Mouse (Mus musculus): Measurements from ENCODE around the gene Axl. TPM values are rescaled to one million over a fixed set of nuclear protein-coding genes. Genes with fewer than 3 reads are reported as not detected.
"Not testable (repeated sequence)": the region's sequence is repeated elsewhere in the genome, so short reads cannot be mapped to it uniquely, and the experiment has no call there.

Gene Axl
- polyA plus RNA-seq, 1 experiment: 31.0 TPM

DNA sequence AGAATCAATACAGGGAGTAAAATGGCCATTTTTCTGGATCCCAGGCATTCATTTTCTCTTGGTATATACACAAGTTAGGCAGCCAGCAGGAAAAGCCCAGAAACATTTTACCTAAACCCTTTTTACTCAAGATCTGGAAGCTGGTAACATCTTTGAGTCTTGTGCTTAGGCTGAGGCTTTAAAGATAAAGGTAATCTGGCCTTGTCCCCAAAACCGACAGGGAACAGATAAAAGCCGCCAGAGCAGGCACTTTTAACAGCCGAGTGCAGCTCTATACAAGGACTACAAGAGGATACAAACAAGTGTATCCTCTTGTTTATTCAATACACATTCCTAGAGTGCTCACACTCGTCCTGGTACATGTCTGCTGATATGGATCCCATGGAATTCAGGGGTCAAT is 53.5 kb downstream of the Axl start:
- TF ChIP-seq POLR2A (IDR thresholded peaks at IDR 0.05; ENCODE audit: low read depth, low read length) (no peak), CTCF (conservative IDR thresholded peaks at IDR 0.05; ENCODE audit: insufficient read depth, insufficient read length, low read depth, low read length) (no peak)
- DNase-seq: no peak
- Histone ChIP-seq H3K27me3 (replicated peaks; ENCODE audit: control insufficient read depth, insufficient read depth, low read length) (no peaks in the 10 kb centered on the region), H3K4me3 (ENCODE audit: insufficient read depth, low read depth, low read length) (no peak overlapping the region), H3K4me1 (ENCODE audit: control insufficient read depth, insufficient read depth, low read length) (no peaks in the 10 kb centered on the region), H3K36me3 (ENCODE audit: control insufficient read depth, insufficient read depth, low read length) (peaks cover 24% of the 10 kb centered on the region), H3K27ac (ENCODE audit: insufficient read depth, low read depth, low read length) (no peak overlapping the region)
- WGBS: 78% methylated on average over 4 of the region's 4 CpGs

DNA sequence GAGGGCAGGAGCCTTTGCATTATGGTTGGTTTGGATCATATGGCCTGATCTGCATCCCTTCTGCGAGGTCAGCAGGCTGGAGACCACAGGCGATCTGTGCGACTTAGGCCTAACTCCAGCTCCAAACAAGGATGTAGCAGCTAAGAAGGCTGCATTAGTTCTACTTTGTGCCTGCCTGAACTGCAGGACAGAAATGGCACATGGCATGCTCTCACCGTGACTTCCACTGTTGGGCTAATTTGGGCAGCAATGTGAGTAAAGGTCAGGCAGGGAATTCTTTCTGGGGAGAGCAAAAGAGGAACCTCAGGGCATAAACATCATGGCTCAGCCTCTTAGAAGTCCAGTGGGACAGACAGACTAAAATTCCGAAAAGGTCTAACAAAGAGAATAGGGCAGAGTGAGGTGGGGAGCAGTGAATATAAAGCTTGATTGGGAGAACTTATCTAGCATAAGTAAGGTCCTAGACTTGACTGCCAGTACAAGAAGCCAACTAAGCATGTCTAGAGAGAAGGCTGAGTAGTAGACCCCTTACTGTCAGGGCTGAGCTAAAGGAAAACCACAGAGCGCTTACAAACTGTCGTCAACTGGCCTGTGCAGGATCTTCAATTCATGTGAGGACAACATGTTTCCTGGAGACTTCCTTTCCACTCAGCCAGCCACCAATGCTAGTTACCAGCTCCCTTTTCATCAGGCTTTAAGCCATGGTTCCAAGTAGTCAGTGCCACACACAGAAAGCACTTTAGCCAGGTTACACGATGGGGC is 57.0 kb downstream of the Axl start:
- 78% methylated on average over 8 of the region's 8 CpGs for WGBS
- Histone ChIP-seq H3K27me3 (replicated peaks; ENCODE audit: control insufficient read depth, insufficient read depth, low read length) (no peaks in the 10 kb centered on the region), H3K27ac (ENCODE audit: insufficient read depth, low read depth, low read length) (no peak overlapping the region), H3K36me3 (ENCODE audit: control insufficient read depth, insufficient read depth, low read length) (peaks cover 15% of the 10 kb centered on the region), H3K4me1 (ENCODE audit: control insufficient read depth, insufficient read depth, low read length) (no peaks in the 10 kb centered on the region), H3K4me3 (ENCODE audit: insufficient read depth, low read depth, low read length) (no peak overlapping the region)
- no peak for DNase-seq
- TF ChIP-seq POLR2A (IDR thresholded peaks at IDR 0.05; ENCODE audit: low read depth, low read length) (no peak), CTCF (conservative IDR thresholded peaks at IDR 0.05; ENCODE audit: insufficient read depth, insufficient read length, low read depth, low read length) (no peak)

DNA sequence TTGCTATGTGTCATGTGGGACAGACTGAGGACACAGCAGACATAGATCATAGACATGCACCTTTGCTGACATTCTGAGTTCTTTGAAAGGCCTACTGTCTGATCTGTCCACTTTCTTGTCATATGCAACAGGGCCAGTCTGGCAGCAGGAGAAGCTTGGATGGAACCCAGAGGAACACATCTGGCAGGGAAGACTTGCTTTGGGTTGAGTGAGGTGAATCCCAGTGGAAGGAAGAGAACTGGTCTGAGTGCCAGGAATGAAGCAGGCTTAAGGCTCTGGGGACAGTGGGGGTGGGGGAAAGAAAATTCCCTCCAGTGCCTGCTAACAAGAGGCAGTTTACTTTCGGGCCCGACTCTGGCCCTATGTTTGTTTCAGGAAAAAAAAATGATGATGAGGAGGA is 58.6 kb downstream of the Axl start:
- H3K27ac ChIP-seq (ENCODE audit: insufficient read depth, low read depth, low read length): no peak overlapping the region
- peaks cover 14% of the 10 kb centered on the region; the same call in 1 of the 2 replicates for H3K36me3 ChIP-seq (ENCODE audit: control insufficient read depth, insufficient read depth, low read length)
- DNase-seq: no peak
- WGBS: 86% methylated on average over 2 of the region's 2 CpGs
- TF ChIP-seq POLR2A (IDR thresholded peaks at IDR 0.05; ENCODE audit: low read depth, low read length) (no peak), CTCF (conservative IDR thresholded peaks at IDR 0.05; ENCODE audit: insufficient read depth, insufficient read length, low read depth, low read length) (no peak)
- H3K4me1 ChIP-seq (ENCODE audit: control insufficient read depth, insufficient read depth, low read length): no peaks in the 10 kb centered on the region
- no peaks in the 10 kb centered on the region for H3K27me3 ChIP-seq (replicated peaks; ENCODE audit: control insufficient read depth, insufficient read depth, low read length)
- no peak overlapping the region for H3K4me3 ChIP-seq (ENCODE audit: insufficient read depth, low read depth, low read length)

DNA sequence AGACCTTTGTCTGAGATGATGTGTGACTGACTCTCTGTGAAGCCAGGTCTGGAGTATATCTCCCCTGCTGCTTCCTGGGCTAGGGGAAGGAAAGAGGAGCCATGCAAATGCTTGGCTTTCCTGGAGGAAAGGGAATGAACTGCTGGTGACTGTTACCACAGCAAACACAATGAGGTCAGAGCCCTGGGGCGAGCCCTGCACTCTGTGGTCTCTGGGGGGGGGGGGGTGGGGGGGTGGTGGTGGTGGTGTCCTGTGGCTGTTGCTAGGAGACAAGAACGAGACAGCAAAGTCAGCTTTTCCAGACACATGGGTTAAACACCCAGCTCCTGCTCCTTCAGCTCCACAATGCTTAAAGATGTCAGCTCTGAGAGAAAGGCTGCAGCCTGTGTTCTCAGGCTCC is 59.1 kb downstream of the Axl start:
- Histone ChIP-seq H3K4me3 (ENCODE audit: insufficient read depth, low read depth, low read length) (no peak overlapping the region), H3K27ac (ENCODE audit: insufficient read depth, low read depth, low read length) (no peak overlapping the region), H3K27me3 (replicated peaks; ENCODE audit: control insufficient read depth, insufficient read depth, low read length) (no peaks in the 10 kb centered on the region), H3K36me3 (ENCODE audit: control insufficient read depth, insufficient read depth, low read length) (peaks cover 12% of the 10 kb centered on the region; the same call in 1 of the 2 replicates), H3K4me1 (ENCODE audit: control insufficient read depth, insufficient read depth, low read length) (no peaks in the 10 kb centered on the region)
- no peak for DNase-seq
- TF ChIP-seq POLR2A (IDR thresholded peaks at IDR 0.05; ENCODE audit: low read depth, low read length): no peak
- TF ChIP-seq CTCF (conservative IDR thresholded peaks at IDR 0.05; ENCODE audit: insufficient read depth, insufficient read length, low read depth, low read length): no peak
- WGBS: 26% methylated on average over 2 of the region's 2 CpGs

DNA sequence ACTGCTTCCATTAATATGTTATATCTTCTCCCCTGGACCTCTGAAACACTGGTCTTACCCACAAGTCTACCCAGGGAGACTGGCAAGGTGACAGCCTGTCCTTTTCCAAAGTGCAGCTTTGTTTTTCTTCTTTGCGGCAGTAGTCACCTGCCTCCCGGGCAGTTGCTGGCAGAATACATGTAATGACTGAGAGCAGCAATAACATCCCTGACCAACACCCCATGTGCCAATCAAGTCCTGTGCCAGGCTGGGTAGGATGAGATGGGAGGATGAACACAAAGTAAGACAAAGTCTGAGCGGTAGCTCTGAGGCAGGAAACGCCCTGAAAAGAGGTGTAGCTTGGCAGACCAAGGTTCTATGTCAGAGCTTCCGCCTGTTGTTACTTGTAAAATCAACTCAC is 60.7 kb downstream of the Axl start:
- Histone ChIP-seq H3K4me1 (ENCODE audit: control insufficient read depth, insufficient read depth, low read length) (no peaks in the 10 kb centered on the region), H3K27ac (ENCODE audit: insufficient read depth, low read depth, low read length) (no peak overlapping the region), H3K36me3 (ENCODE audit: control insufficient read depth, insufficient read depth, low read length) (peaks cover 8% of the 10 kb centered on the region; the same call in 1 of the 2 replicates), H3K4me3 (ENCODE audit: insufficient read depth, low read depth, low read length) (no peak overlapping the region), H3K27me3 (replicated peaks; ENCODE audit: control insufficient read depth, insufficient read depth, low read length) (no peaks in the 10 kb centered on the region)
- WGBS: 73% methylated on average over 5 of the region's 5 CpGs
- TF ChIP-seq CTCF (conservative IDR thresholded peaks at IDR 0.05; ENCODE audit: insufficient read depth, insufficient read length, low read depth, low read length): no peak
- no peak for TF ChIP-seq POLR2A (IDR thresholded peaks at IDR 0.05; ENCODE audit: low read depth, low read length)
- DNase-seq: no peak

DNA sequence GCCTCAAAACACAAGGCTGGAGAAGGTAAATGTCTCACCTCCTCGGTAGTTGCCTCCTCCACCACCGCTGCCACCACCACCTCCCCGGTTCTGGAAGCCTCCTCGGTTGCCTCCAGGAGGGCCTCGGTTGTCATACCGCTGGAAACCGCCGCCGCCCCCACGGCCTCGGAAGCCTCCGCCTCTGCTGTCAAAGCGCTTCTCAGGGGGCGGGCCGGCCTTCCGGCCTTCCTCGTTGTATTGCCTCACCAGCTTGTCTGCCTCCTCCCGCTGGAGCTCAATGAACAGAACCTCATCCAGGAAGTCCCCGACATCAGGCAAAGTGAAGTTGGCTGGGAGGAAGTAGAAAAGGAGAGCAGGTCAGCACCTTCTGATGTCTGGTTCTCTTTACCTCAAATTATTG is 62.6 kb downstream of the Axl start:
- TF ChIP-seq POLR2A (IDR thresholded peaks at IDR 0.05; ENCODE audit: low read depth, low read length) (no peak), CTCF (conservative IDR thresholded peaks at IDR 0.05; ENCODE audit: insufficient read depth, insufficient read length, low read depth, low read length) (no peak)
- Histone ChIP-seq H3K36me3 (ENCODE audit: control insufficient read depth, insufficient read depth, low read length) (peaks cover 2% of the 10 kb centered on the region), H3K27ac (ENCODE audit: insufficient read depth, low read depth, low read length) (no peak overlapping the region), H3K4me3 (ENCODE audit: insufficient read depth, low read depth, low read length) (no peak overlapping the region), H3K27me3 (replicated peaks; ENCODE audit: control insufficient read depth, insufficient read depth, low read length) (no peaks in the 10 kb centered on the region), H3K4me1 (ENCODE audit: control insufficient read depth, insufficient read depth, low read length) (no peaks in the 10 kb centered on the region)
- no peak for DNase-seq
- WGBS: 73% methylated on average over 19 of the region's 19 CpGs

DNA sequence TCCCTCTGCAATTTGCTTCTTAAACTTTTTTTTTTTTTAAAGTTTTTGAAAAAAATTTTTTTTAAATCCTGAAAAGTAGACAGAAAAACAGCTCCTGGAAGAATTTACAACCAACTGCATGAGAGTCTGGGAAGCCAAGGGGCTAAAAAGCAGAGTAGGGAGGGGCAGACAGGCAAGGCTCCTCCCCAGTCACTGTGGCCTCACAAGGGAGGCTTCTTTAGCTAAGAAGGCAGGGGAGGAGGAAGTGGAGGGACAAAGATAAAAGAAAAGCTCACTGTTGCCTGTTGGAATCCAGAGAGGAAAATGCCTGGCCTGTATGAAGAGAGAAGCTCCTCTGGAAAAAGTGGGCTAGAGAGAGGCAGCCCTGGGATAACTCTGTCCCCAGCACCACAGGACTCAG is 66.7 kb downstream of the Axl start:
- not testable (repeated sequence) for H3K27ac ChIP-seq (ENCODE audit: insufficient read depth, low read depth, low read length); H3K4me1 ChIP-seq (ENCODE audit: control insufficient read depth, insufficient read depth, low read length); H3K4me3 ChIP-seq (ENCODE audit: insufficient read depth, low read depth, low read length); DNase-seq; H3K36me3 ChIP-seq (ENCODE audit: control insufficient read depth, insufficient read depth, low read length); H3K27me3 ChIP-seq (replicated peaks; ENCODE audit: control insufficient read depth, insufficient read depth, low read length)

Measured in kidney, adult 2 months (tissue).